Mouse (Mus musculus): ENCODE results near the gene Dlx3. TPM values are rescaled to one million over a fixed set of nuclear protein-coding genes. Genes with fewer than 3 reads are reported as not detected.

Dlx3 gene
- polyA plus RNA-seq, 1 experiment from 2014 or later = 8.0 TPM

DNA sequence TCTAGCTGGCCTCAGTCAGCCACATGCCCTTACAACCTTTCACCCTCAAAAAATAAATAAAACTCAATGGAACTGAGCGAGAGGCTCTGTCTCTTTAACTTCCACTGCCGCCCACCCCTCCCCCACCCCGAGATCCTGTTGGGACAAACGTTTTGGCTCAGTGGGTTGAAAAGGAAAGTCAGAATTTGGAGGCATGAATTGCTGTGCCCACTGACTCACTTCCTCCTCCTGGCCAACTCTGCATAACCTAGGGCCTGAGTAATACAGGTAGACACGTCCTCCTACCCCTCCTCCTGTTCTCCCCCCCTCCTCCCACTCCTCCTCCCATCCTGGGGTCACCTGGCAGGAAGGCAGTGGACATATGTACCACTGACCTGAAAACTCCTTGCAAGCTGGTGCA lies 34.2 kb upstream of the Dlx3 start:
- H3K4me3 ChIP-seq (ENCODE audit: low read depth, low read length) = no peak overlapping the region
- H3K36me3 ChIP-seq (ENCODE audit: control insufficient read depth, insufficient read depth, low read length) = no peaks in the 10 kb centered on the region
- ATAC-seq (ENCODE audit: low FRiP score, low TSS enrichment) (no peak; the same call in 1 of the 2 replicates), DNase-seq (ENCODE audit: low spot score) (no peak)
- H3K9me3 ChIP-seq (ENCODE audit: control insufficient read depth, low read length) = no peaks in the 10 kb centered on the region
- WGBS = 9% methylated on average over 5 of the region's 5 CpGs
- peaks cover 20% of the 10 kb centered on the region for H3K4me1 ChIP-seq (replicated peaks; ENCODE audit: control insufficient read depth, insufficient read depth)
- peak overlapping the region; percentile 49; the same call in 1 of the 2 replicates for H3K27ac ChIP-seq (replicated peaks)
- TF ChIP-seq CTCF (IDR thresholded peaks at IDR 0.05; ENCODE audit: low read depth) (no peak), EP300 (optimal IDR thresholded peaks at IDR 0.05) (no peak)
- no peaks in the 10 kb centered on the region for H3K27me3 ChIP-seq (ENCODE audit: control insufficient read depth, insufficient read depth, low read length)
- H3K4me2 ChIP-seq (replicated peaks; ENCODE audit: low read depth) = no peak overlapping the region
- H3K9ac ChIP-seq (ENCODE audit: low read length) = no peak overlapping the region

DNA sequence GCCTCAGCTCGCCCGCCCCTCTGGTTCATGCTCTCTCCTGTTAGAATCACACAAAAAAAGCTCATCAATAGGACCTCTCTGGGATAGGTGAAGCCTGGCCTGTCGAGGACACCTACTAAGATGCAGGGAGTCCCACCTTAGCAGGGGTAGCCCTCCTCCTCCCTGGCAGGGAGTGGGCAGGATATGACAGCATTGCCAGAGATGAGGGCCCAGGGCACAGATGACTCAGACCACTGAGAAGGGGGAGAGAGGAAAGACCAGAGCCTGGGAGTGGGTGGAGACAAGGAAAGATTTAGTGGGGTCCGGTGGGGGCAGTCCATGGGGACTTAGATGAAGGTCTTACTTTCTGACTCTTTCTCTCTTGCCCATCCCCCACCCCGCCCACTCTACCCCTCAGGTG lies 33.7 kb upstream of the Dlx3 start:
- Histone ChIP-seq H3K27ac (replicated peaks) (peak overlapping the region; percentile 49), H3K9me3 (ENCODE audit: control insufficient read depth, low read length) (no peaks in the 10 kb centered on the region), H3K36me3 (ENCODE audit: control insufficient read depth, insufficient read depth, low read length) (no peaks in the 10 kb centered on the region), H3K4me1 (replicated peaks; ENCODE audit: control insufficient read depth, insufficient read depth) (peaks cover 20% of the 10 kb centered on the region), H3K4me2 (replicated peaks; ENCODE audit: low read depth) (no peak overlapping the region), H3K4me3 (ENCODE audit: low read depth, low read length) (no peak overlapping the region), H3K9ac (ENCODE audit: low read length) (no peak overlapping the region), H3K27me3 (ENCODE audit: control insufficient read depth, insufficient read depth, low read length) (no peaks in the 10 kb centered on the region)
- no peak for ATAC-seq (ENCODE audit: low FRiP score, low TSS enrichment)
- DNase-seq (ENCODE audit: low spot score) = no peak
- 58% methylated on average over 5 of the region's 5 CpGs for WGBS
- no peak for TF ChIP-seq CTCF (IDR thresholded peaks at IDR 0.05; ENCODE audit: low read depth)
- TF ChIP-seq EP300 (optimal IDR thresholded peaks at IDR 0.05) = no peak

DNA sequence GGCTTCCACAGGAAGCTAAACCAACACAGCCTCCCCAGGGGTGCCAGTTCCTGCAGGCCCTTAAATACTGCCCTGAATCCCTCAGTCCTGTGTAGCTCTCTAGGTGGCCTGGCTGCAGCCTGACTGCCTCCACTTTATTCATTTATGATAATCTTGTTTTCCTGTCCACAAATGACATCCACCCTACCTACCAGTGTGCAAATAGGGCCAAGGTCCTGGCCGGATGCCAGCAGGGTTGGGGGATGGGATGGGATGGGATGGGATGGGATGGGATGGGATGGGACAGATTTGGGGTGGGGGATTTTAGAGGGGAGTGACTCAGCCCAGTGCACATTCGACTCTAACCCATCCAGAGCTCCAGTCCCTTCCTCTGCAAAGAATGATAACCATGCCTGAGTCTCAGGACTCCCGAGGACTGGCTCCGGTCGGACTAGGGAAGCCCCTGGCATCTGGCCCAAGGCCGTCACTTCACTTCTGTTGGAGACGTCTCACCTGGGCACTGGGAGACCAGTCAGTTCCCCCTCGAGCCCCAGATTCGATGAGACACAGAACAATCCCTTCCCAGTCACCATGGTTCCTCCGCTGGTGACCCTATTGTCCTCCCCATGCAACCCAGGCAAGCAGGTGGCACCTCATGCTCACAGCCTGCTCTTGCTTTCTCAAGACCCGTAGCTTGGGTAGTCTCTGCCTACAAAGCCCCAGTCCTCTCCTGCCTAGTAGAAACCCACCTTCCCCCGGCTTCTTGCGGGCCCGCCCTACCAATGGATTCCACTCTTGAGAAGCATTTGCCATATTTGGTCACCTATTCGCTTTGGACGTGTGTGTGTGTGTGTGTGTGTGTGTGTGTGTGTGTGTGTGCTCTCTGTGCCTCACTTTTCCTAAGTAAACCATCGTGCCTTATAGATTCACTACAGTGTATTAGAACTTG lies 32.4 kb upstream of the Dlx3 start:
- WGBS = 50% methylated on average over 17 of the region's 17 CpGs
- no peak overlapping the region for H3K9ac ChIP-seq (ENCODE audit: low read length)
- H3K27ac ChIP-seq (replicated peaks) = peak overlapping the region; percentile 90
- H3K27me3 ChIP-seq (ENCODE audit: control insufficient read depth, insufficient read depth, low read length) = no peaks in the 10 kb centered on the region
- no peak for DNase-seq (ENCODE audit: low spot score)
- ATAC-seq (ENCODE audit: low FRiP score, low TSS enrichment) = peak; percentile 13; the same call in 1 of the 2 replicates
- no peak overlapping the region for H3K4me2 ChIP-seq (replicated peaks; ENCODE audit: low read depth)
- TF ChIP-seq EP300 (optimal IDR thresholded peaks at IDR 0.05) = no peak
- no peak for TF ChIP-seq CTCF (IDR thresholded peaks at IDR 0.05; ENCODE audit: low read depth)
- no peaks in the 10 kb centered on the region for H3K36me3 ChIP-seq (ENCODE audit: control insufficient read depth, insufficient read depth, low read length)
- H3K4me1 ChIP-seq (replicated peaks; ENCODE audit: control insufficient read depth, insufficient read depth) = peaks cover 20% of the 10 kb centered on the region
- no peak overlapping the region for H3K4me3 ChIP-seq (ENCODE audit: low read depth, low read length)
- no peaks in the 10 kb centered on the region for H3K9me3 ChIP-seq (ENCODE audit: control insufficient read depth, low read length)

DNA sequence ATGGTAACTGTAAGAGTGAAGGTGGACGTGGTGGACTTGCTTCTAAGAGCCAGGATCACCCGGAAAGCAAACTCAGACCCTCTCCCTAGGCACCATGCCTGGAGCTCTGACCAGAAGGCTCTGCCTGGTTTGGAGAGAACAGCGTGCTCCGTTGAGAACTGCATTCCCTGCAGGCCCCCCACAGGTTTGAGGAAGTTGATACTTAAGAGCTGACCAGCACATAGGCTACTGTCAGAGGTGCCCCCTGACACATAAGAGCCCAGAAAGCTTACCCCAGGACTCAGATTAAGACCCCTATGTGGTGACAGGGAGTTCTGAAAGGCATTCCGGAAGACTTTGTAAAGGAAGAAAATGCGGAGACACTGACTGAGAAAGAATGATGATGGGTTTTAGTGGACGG lies 31.6 kb upstream of the Dlx3 start:
- Histone ChIP-seq H3K27ac (replicated peaks) (peak overlapping the region; percentile 61), H3K4me3 (ENCODE audit: low read depth, low read length) (no peak overlapping the region), H3K4me2 (replicated peaks; ENCODE audit: low read depth) (no peak overlapping the region), H3K27me3 (ENCODE audit: control insufficient read depth, insufficient read depth, low read length) (no peaks in the 10 kb centered on the region), H3K9me3 (ENCODE audit: control insufficient read depth, low read length) (no peaks in the 10 kb centered on the region), H3K4me1 (replicated peaks; ENCODE audit: control insufficient read depth, insufficient read depth) (peaks cover 20% of the 10 kb centered on the region), H3K9ac (ENCODE audit: low read length) (no peak overlapping the region), H3K36me3 (ENCODE audit: control insufficient read depth, insufficient read depth, low read length) (no peaks in the 10 kb centered on the region)
- WGBS = 49% methylated on average over 7 of the region's 7 CpGs
- DNase-seq (ENCODE audit: low spot score) = no peak
- TF ChIP-seq EP300 (optimal IDR thresholded peaks at IDR 0.05) (no peak), CTCF (IDR thresholded peaks at IDR 0.05; ENCODE audit: low read depth) (no peak)
- no peak for ATAC-seq (ENCODE audit: low FRiP score, low TSS enrichment)

DNA sequence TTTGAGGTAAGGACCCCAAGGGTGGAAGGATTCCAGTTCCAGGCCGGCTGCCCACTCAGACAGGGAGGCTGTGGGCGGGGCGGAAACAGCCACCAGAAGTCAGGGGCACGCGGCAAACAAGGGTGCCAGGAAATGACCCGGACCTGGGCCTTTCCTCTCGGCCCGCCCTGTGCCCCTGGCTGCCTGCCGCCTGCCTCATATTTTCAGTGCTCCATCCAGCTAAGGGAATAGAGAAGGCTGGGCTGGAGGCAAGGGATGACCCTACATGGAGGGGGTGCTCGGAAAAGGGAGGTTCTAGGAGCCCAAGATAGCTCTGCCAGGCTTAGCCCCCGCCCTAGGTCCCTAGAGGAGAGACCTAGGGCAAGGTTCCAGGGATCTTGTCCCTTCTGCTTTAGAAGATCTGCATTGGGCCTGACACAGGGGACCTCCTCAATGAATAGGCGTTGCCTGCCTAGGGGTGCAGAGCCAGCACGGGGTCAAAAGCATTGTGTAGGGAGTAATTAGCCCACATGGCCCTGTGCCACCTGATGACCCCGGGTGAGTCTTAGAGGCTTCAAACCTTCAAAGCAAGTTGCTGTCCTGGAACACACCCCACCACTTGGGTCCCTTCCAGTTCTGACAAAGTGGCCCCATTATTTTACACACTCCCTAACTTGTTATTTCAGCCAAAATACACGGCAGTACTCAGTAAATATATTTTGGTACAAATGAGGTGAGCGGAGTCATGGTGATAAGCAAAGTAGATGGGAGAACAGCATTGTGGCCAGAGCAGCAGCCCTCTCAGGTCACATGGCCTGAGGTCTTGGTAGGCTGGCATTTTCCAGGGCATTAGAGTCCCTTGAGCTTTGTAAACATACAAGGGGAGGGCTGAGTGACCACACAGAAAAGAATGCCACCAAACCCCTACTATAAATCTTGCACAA lies 30.8 kb upstream of the Dlx3 start:
- TF ChIP-seq EP300 (optimal IDR thresholded peaks at IDR 0.05) = no peak
- no peak for TF ChIP-seq CTCF (IDR thresholded peaks at IDR 0.05; ENCODE audit: low read depth)
- Histone ChIP-seq H3K36me3 (ENCODE audit: control insufficient read depth, insufficient read depth, low read length) (no peaks in the 10 kb centered on the region), H3K27ac (replicated peaks) (peak overlapping the region; percentile 61), H3K9ac (ENCODE audit: low read length) (no peak overlapping the region; the same call in 1 of the 2 replicates), H3K4me1 (replicated peaks; ENCODE audit: control insufficient read depth, insufficient read depth) (peaks cover 20% of the 10 kb centered on the region), H3K4me2 (replicated peaks; ENCODE audit: low read depth) (no peak overlapping the region), H3K9me3 (ENCODE audit: control insufficient read depth, low read length) (no peaks in the 10 kb centered on the region), H3K27me3 (ENCODE audit: control insufficient read depth, insufficient read depth, low read length) (no peaks in the 10 kb centered on the region), H3K4me3 (ENCODE audit: low read depth, low read length) (no peak overlapping the region)
- 53% methylated on average over 16 of the region's 16 CpGs for WGBS
- DNase-seq (ENCODE audit: low spot score) (no peak), ATAC-seq (ENCODE audit: low FRiP score, low TSS enrichment) (0 out of 2 replicates have a peak, but pooled peaks have one; percentile 5)

Measured in stomach, postnatal 0 days (tissue).